In the genomic region with DNA sequence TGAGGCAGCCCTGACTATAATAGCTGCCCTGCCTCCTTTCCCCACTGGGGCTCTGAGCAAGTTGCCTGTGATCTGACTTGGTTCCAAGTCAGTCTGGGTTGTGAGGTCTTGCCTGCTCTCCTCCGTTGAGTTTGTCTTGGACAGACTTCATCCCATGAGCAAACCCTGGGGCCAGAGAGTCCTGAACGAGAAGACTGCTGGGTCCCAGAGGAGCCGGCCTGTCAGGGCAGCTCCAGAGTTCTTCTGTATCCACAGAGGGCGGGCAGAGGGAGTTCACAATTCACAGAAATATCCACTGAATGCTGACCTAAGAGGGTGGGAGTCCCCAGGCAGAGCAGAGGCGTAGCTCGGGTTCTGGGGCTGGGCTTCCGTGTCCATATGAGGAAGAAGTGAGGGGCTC, we compare ENCODE assay signal across 15 mouse cellular contexts. TPM values are rescaled to one million over a fixed set of nuclear protein-coding genes. Genes with fewer than 3 reads are reported as not detected.
DNase-seq lines count a peak whose midpoint lies in the region; ATAC-seq and TF ChIP-seq lines count a peak whose summit lies in the region.
"Had no signal": no experiment of that assay in that cellular context is flagged by ENCODE, and none has a peak within 500 bp of the region (broad histone marks: within the 10 kb centered on the region; RNA-seq: fewer than 3 reads in every experiment).

No protein-coding gene starts in this region.

- no peaks in the 10 kb centered on the region for H3K9me3 ChIP-seq in embryonic facial prominence, embryonic 12.5 days
- no peaks in the 10 kb centered on the region for H3K9me3 ChIP-seq in embryonic facial prominence, embryonic 10.5 days
- H3K9me3 ChIP-seq: intestine, embryonic 15.5 days; limb, embryonic 13.5 days; midbrain, embryonic 12.5 days had no signal

- 0 out of 2 replicates have a peak, but pooled peaks cover 6% of the 10 kb centered on the region for H3K36me3 ChIP-seq in embryonic facial prominence, embryonic 12.5 days
- peaks cover 4% of the 10 kb centered on the region; the same call in 1 of the 2 replicates for H3K36me3 ChIP-seq in embryonic facial prominence, embryonic 10.5 days (replicated peaks)
- no peaks in the 10 kb centered on the region for H3K36me3 ChIP-seq in kidney, adult 2 months (ENCODE audit: control insufficient read depth, insufficient read depth, low read length)
- H3K36me3 ChIP-seq: intestine, embryonic 15.5 days; midbrain, embryonic 12.5 days had no signal

- ATAC-seq in embryonic facial prominence, embryonic 12.5 days (ENCODE audit: insufficient number of reproducible peaks, insufficient read depth, low FRiP score, low TSS enrichment): no peak
- ATAC-seq: intestine, embryonic 15.5 days; lung, postnatal 0 days had no signal

- no peak overlapping the region for H3K4me3 ChIP-seq in embryonic facial prominence, embryonic 12.5 days
- no peak overlapping the region for H3K4me3 ChIP-seq in embryonic facial prominence, embryonic 10.5 days
- no peak overlapping the region for H3K4me3 ChIP-seq in kidney, adult 2 months (ENCODE audit: insufficient read depth, low read depth, low read length)
- H3K4me3 ChIP-seq: intestine, embryonic 15.5 days; limb, embryonic 13.5 days; midbrain, embryonic 12.5 days had no signal

- no peak for DNase-seq in embryonic facial prominence, embryonic 10.5 days (ENCODE audit: low spot score)
- DNase-seq in kidney, adult 2 months: peak; percentile 62
- no peak for DNase-seq in kidney, adult 8-10 months
- DNase-seq in adipocyte (ENCODE audit: low spot score): peak; percentile 76
- peak; percentile 62 for DNase-seq in heart, postnatal 25 days (ENCODE audit: low spot score)
- DNase-seq in spleen, postnatal 10 days (ENCODE audit: low spot score in 2 of 2): no peak
- no peak for DNase-seq in thymus, postnatal 36 days
- DNase-seq: B cell, adult 2 months; layer of hippocampus, postnatal 36 days; thymus, postnatal 14 days had no signal

- H3K27ac ChIP-seq in embryonic facial prominence, embryonic 12.5 days: 0 out of 2 replicates have a peak overlapping the region, but pooled peaks have one; percentile 17
- no peak overlapping the region for H3K27ac ChIP-seq in embryonic facial prominence, embryonic 10.5 days (replicated peaks)
- H3K27ac ChIP-seq in kidney, adult 2 months (ENCODE audit: insufficient read depth, low read depth, low read length): no peak overlapping the region
- H3K27ac ChIP-seq: intestine, embryonic 15.5 days; limb, embryonic 13.5 days; midbrain, embryonic 12.5 days had no signal

- no peak overlapping the region for H3K9ac ChIP-seq in embryonic facial prominence, embryonic 12.5 days
- H3K9ac ChIP-seq: intestine, embryonic 15.5 days; limb, embryonic 13.5 days; midbrain, embryonic 12.5 days had no signal

- no peak for TF ChIP-seq CTCF in kidney, adult 2 months (conservative IDR thresholded peaks at IDR 0.05; ENCODE audit: insufficient read depth, insufficient read length, low read depth, low read length)

- no peaks in the 10 kb centered on the region for H3K27me3 ChIP-seq in embryonic facial prominence, embryonic 12.5 days
- H3K27me3 ChIP-seq in embryonic facial prominence, embryonic 10.5 days (replicated peaks; ENCODE audit: low read depth, poor library complexity, severe bottlenecking): no peaks in the 10 kb centered on the region; the same call in 1 of the 2 replicates
- no peaks in the 10 kb centered on the region for H3K27me3 ChIP-seq in kidney, adult 2 months (replicated peaks; ENCODE audit: control insufficient read depth, insufficient read depth, low read length)
- H3K27me3 ChIP-seq: intestine, embryonic 15.5 days; limb, embryonic 13.5 days had no signal

- no peak for TF ChIP-seq POLR2A in kidney, adult 2 months (IDR thresholded peaks at IDR 0.05; ENCODE audit: low read depth, low read length)

- H3K4me2 ChIP-seq in embryonic facial prominence, embryonic 12.5 days (replicated peaks): no peak overlapping the region
- H3K4me2 ChIP-seq: intestine, embryonic 15.5 days; limb, embryonic 13.5 days; midbrain, embryonic 12.5 days had no signal

- H3K4me1 ChIP-seq in embryonic facial prominence, embryonic 12.5 days: no peaks in the 10 kb centered on the region
- H3K4me1 ChIP-seq in embryonic facial prominence, embryonic 10.5 days: peaks cover 37% of the 10 kb centered on the region
- no peaks in the 10 kb centered on the region; the same call in 1 of the 2 replicates for H3K4me1 ChIP-seq in kidney, adult 2 months (ENCODE audit: control insufficient read depth, insufficient read depth, low read length)

- intact Hi-C loops in heart, postnatal 25 days (cut with DNase I): no loop called here

- whole genome bisulfite sequencing in embryonic facial prominence, embryonic 12.5 days: 65% methylated on average over 7 of the region's 7 CpGs
- 73% methylated on average over 7 of the region's 7 CpGs for WGBS in embryonic facial prominence, embryonic 10.5 days
- WGBS in kidney, adult 2 months: 79% methylated on average over 7 of the region's 7 CpGs

RNA-seq across cellular contexts. Expression of gene Slc6a9, which starts 16.6 kb away (rescaled TPM):
- polyA plus RNA-seq in embryonic facial prominence, embryonic 12.5 days (2016; fragmentation: Nextera tagmentation; extraction: Ambion mirVana): 14.3 and 16.0 TPM in 2 replicates
- polyA plus RNA-seq in embryonic facial prominence, embryonic 10.5 days (2016; fragmentation: Nextera tagmentation; extraction: Ambion mirVana): 8.2 and 10.2 TPM in 2 replicates
- 19.2 and 25.7 TPM in 2 replicates for polyA plus RNA-seq in kidney, adult 2 months (2012; rRNA removed)
- total RNA-seq in heart, postnatal 25 days (2021): 1 to 10 TPM; 2.6 to 2.7 TPM

RNA-seq across cellular contexts. Expression of gene Ccdc24, which starts 21.5 kb away (rescaled TPM):
- polyA plus RNA-seq in embryonic facial prominence, embryonic 12.5 days (2016; fragmentation: Nextera tagmentation; extraction: Ambion mirVana): 1.8 and 2.3 TPM in 2 replicates
- polyA plus RNA-seq in embryonic facial prominence, embryonic 10.5 days (2016; fragmentation: Nextera tagmentation; extraction: Ambion mirVana): 1.4 and 1.7 TPM in 2 replicates
- polyA plus RNA-seq in kidney, adult 2 months (2012; rRNA removed): 2.9 and 3.3 TPM in 2 replicates
- under 1 TPM; 0.13 to 0.39 TPM for total RNA-seq in heart, postnatal 25 days (2021)

RNA-seq across cellular contexts. Expression of gene B4galt2, which starts 32.4 kb away (rescaled TPM):
- 42.8 and 43.1 TPM in 2 replicates for polyA plus RNA-seq in embryonic facial prominence, embryonic 12.5 days (2016; fragmentation: Nextera tagmentation; extraction: Ambion mirVana)
- polyA plus RNA-seq in embryonic facial prominence, embryonic 10.5 days (2016; fragmentation: Nextera tagmentation; extraction: Ambion mirVana): 24.7 and 27.2 TPM in 2 replicates
- polyA plus RNA-seq in kidney, adult 2 months (2012; rRNA removed): 4.9 and 9.8 TPM in 2 replicates
- 1 to 10 TPM; 4.5 to 5.2 TPM for total RNA-seq in heart, postnatal 25 days (2021)

RNA-seq across cellular contexts. Expression of gene Atp6v0b, which starts 36.3 kb away (rescaled TPM):
- polyA plus RNA-seq in embryonic facial prominence, embryonic 12.5 days (2016; fragmentation: Nextera tagmentation; extraction: Ambion mirVana): 181 and 194 TPM in 2 replicates
- polyA plus RNA-seq in embryonic facial prominence, embryonic 10.5 days (2016; fragmentation: Nextera tagmentation; extraction: Ambion mirVana): 157 and 162 TPM in 2 replicates
- polyA plus RNA-seq in kidney, adult 2 months (2012; rRNA removed): 768 and 777 TPM in 2 replicates
- total RNA-seq in heart, postnatal 25 days (2021): 100 to 1,000 TPM; 111 to 127 TPM

RNA-seq across cellular contexts. Expression of gene Dph2, which starts 41.0 kb away (rescaled TPM):
- 21.0 and 21.7 TPM in 2 replicates for polyA plus RNA-seq in embryonic facial prominence, embryonic 12.5 days (2016; fragmentation: Nextera tagmentation; extraction: Ambion mirVana)
- polyA plus RNA-seq in embryonic facial prominence, embryonic 10.5 days (2016; fragmentation: Nextera tagmentation; extraction: Ambion mirVana): 24.8 and 26.6 TPM in 2 replicates
- 9.4 and 10.1 TPM in 2 replicates for polyA plus RNA-seq in kidney, adult 2 months (2012; rRNA removed)
- total RNA-seq in heart, postnatal 25 days (2021): 1 to 10 TPM; 3.2 to 4.4 TPM

Comparison
In these comparisons a context has a peak if more than half of its experiments do, and no peak if none do; other contexts are left out.
1. DNase-seq: peak in kidney, adult 2 months (single experiment), adipocyte (single experiment) and heart, postnatal 25 days (single experiment); none in embryonic facial prominence, embryonic 10.5 days (single experiment), kidney, adult 8-10 months (0 of 2), spleen, postnatal 10 days (0 of 2) and thymus, postnatal 36 days (0 of 2).